Mouse (Mus musculus) testis, adult 2 months (tissue): ENCODE measurements around the gene Gm44596. TPM values are rescaled to one million over a fixed set of nuclear protein-coding genes. Genes with fewer than 3 reads are reported as not detected.

Experiments used
- H3K27ac ChIP-seq: fragments of 200-500 bp; 2 replicates; pipeline ENCODE4 v1.5.1; 2012; ENCODE audit warnings: low read depth, low read length; ENCODE audit not compliant: control insufficient read depth, insufficient read depth
- H3K27me3 ChIP-seq: fragments of 200-500 bp; 2 replicates; pipeline ENCODE4 v1.6.1; 2012; ENCODE audit warnings: mild to moderate bottlenecking, low read length, moderate library complexity; ENCODE audit not compliant: control insufficient read depth, insufficient read depth
- H3K36me3 ChIP-seq: fragments of 200-500 bp; 2 replicates; pipeline ENCODE4 v1.6.1; 2012; ENCODE audit warnings: mild to moderate bottlenecking, low read length; ENCODE audit not compliant: control insufficient read depth, insufficient read depth
- H3K4me1 ChIP-seq: fragments of 200-500 bp; 2 replicates; pipeline ENCODE4 v1.6.1; 2012; ENCODE audit warnings: low read length; ENCODE audit not compliant: control insufficient read depth, insufficient read depth
- H3K4me3 ChIP-seq: fragments of 200-500 bp; 2 replicates; pipeline ENCODE4 v1.5.1; 2012; ENCODE audit warnings: low read depth, mild to moderate bottlenecking, low read length, moderate library complexity, mixed read lengths; ENCODE audit not compliant: control insufficient read depth
- CTCF ChIP-seq: fragments of 200-500 bp; IDR thresholded peaks from 2 replicates; pipeline ENCODE4 v1.5.1; 2012; ENCODE audit warnings: low read depth, mild to moderate bottlenecking, inconsistent platforms, low read length, moderate library complexity; ENCODE audit not compliant: control insufficient read depth, insufficient read depth, insufficient replicate concordance
- POLR2A ChIP-seq: fragments of 200-500 bp; IDR thresholded peaks from 2 replicates; pipeline ENCODE4 v1.6.1; 2012; ENCODE audit warnings: low read depth, mild to moderate bottlenecking, inconsistent platforms, low read length, moderate library complexity; ENCODE audit not compliant: control insufficient read depth
- polyA plus RNA-seq: library from polyadenylated mRNA; depleted of rRNA; stranded (reverse); fragments of >200 nt; gene quantifications from 2 replicates; pipeline ENCODE4 v1.2.3, GENCODE M21; 2012

Gene Gm44596
- polyA plus RNA-seq, 1 experiment = not detected

DNA sequence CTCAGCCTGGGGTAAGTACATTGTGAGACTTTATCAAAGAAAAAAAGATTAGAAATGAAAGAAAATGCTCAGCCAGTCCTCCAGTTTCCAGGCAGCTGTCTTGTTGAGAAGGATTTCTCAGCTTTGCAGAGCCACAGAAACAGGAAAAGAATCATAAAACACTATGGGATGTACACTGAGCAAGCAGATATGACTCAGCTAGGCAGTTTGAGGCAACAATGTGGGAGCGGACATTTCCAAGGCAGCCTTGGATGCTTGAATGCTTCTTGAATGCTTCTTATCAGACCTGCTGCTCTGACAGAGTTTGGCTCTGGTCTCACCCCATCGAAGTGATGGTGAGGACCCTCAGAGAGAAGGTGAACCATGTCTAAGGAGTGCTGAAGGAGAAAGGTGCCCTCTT is 45.7 kb downstream of the Gm44596 start:
- Histone ChIP-seq H3K27me3 (no peaks in the 10 kb centered on the region), H3K4me1 (peaks cover 6% of the 10 kb centered on the region), H3K36me3 (no peaks in the 10 kb centered on the region), H3K4me3 (no peak overlapping the region), H3K27ac (peak overlapping the region; percentile 93)
- no peak for TF ChIP-seq CTCF
- TF ChIP-seq POLR2A = no peak

DNA sequence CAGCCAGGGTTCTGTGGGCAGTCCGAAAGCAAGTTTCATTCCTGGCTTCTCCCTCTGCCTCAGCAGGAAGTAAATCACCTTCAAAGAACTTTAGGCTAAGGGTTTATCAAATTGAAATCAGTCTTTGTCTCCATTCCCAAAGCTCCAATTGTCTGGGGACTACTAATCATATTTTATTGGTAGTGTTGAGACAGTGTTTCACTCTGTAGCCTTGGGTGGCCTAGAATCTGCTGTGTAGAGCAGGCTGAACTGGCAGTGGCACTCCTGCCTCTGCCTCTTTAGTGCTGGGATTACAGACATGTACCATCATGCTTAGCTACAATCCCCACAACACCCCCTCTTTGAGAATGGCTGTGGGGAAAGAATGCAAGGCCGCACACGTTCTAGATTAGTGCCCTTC is 46.2 kb downstream of the Gm44596 start:
- H3K4me1 ChIP-seq = peaks cover 6% of the 10 kb centered on the region
- no peaks in the 10 kb centered on the region for H3K27me3 ChIP-seq
- H3K27ac ChIP-seq = peak overlapping the region; percentile 93
- no peaks in the 10 kb centered on the region for H3K36me3 ChIP-seq
- H3K4me3 ChIP-seq = no peak overlapping the region
- no peak for TF ChIP-seq CTCF
- TF ChIP-seq POLR2A = no peak

DNA sequence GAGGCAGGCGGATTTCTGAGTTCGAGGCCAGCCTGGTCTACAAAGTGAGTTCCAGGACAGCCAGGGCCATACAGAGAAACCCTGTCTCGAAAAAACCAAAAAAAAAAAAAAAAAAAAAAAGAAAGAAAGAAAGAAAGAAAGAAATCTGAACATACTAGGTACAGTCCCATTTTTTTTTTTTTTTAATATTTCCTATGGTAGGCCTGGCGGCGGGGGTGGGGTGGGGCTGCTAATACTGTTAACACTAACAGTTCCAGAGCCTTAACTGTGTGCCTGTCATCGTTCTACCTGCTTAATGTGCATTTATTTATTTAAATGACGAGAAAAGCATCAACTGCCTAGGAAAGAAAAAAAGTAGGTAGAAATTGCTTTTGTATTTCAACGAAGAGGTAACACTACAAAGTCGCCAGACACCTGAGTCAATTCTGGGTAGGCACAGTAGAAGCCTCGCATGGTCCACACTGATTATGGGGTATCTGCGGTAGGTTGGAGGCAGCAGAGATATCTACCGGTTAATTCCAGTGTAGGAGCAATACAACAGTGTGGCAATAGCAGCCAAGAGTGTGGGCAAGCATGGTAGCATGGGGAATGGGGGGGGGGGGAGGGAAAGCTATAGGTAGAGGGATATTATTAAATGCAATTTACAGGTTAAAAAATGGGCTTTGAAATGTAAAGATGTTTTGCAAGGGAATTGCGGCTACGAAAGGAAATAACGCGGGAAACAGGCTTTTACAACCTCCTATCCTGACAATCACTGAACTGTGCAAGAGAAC is 48.4 kb downstream of the Gm44596 start:
- TF ChIP-seq POLR2A (no peak), CTCF (no peak)
- Histone ChIP-seq H3K36me3 (no peaks in the 10 kb centered on the region), H3K27me3 (no peaks in the 10 kb centered on the region), H3K4me1 (peaks cover 6% of the 10 kb centered on the region), H3K27ac (no peak overlapping the region; the same call in 1 of the 2 replicates), H3K4me3 (peak overlapping the region; percentile 92; the same call in 1 of the 2 replicates)

DNA sequence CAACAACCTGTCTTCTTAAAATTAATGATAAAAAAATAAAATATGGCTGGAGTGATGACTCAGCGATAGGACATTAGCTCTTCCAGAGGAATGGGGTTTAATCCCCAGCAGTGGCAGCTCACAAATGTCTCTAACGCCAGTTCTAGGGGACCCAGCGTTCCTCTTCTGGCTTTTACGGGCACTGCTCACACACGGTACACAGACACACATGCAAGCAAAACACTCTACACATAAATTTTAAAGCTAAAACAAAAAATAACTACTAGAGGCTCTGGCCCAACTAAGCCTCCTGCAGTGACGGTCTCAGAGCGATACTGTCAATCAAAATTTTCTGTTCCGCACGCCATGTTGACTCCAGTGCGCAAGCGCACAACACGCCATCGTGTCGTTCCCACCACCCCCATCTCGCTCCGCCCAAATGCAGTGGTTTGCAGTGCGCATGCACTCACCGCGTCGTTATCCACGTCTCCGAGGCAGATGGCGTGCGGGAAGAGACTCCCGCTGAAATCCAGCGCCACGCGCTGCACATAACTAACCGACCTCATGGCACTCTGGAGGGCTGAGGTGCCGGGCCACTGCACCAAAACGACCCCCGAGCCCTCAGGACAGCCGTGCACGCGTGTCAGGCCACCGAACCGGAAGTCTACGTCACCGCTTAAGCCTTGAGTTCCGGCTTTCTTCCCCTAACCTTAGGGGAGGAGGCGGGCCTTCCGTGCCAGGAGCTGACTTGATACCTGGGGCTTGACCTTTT is 49.1 kb downstream of the Gm44596 start, which contains the start of gene Itfg2:
Gene Itfg2 (minus strand): TSS at position 663 of the 751 bp plus-strand sequence.
- TF ChIP-seq POLR2A (peak; percentile 97), CTCF (no peak)
- Histone ChIP-seq H3K4me1 (peaks cover 6% of the 10 kb centered on the region), H3K27me3 (no peaks in the 10 kb centered on the region), H3K36me3 (no peaks in the 10 kb centered on the region), H3K4me3 (peak within 1 kb of the TSS; percentile 92), H3K27ac (peak within 1 kb of the TSS; percentile 97)

DNA sequence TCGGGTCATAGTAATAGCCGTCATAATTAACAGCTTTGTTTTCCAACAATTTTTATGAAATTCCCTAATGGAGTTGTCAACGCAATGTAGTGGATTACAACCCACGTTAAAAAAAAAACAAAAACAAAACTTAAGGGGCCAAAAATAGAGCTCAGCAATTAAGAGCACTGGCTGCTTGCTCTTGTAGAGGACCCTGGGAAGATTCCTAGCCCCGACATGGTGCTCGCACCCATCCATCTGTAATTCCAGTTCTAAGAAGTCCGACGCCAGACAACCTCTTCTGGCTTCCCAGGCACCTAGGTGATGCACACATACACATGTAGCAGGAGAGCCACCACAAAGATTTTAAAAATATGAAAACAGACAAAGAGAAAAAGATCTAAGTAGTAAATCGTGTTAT is 49.7 kb downstream of the Gm44596 start:
- Histone ChIP-seq H3K4me1 (peaks cover 6% of the 10 kb centered on the region), H3K4me3 (peak overlapping the region; percentile 92), H3K36me3 (no peaks in the 10 kb centered on the region), H3K27ac (peak overlapping the region; percentile 97), H3K27me3 (no peaks in the 10 kb centered on the region)
- TF ChIP-seq CTCF (no peak), POLR2A (no peak)

DNA sequence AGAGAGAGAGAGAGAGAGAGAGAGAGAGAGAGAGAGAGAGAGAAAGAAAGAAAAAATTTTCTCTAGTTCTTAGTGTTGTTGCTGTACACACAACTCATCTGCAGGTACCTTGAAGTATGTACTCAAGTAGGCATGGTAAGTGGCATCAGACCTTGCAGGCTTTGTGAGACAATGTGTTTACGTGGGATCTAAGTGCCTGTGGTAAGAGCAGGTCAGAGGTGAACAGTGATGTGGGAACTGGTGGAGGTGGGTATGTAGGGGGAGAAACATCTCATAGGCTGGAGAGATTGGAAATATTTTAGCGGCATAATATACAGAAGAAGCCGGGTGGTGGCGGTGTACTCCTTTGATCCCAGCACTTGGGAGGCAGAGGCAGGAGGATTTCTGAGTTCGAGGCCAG is 52.3 kb downstream of the Gm44596 start:
- H3K4me1 ChIP-seq = peaks cover 4% of the 10 kb centered on the region
- no peaks in the 10 kb centered on the region for H3K27me3 ChIP-seq
- H3K27ac ChIP-seq = no peak overlapping the region
- no peak overlapping the region for H3K4me3 ChIP-seq
- H3K36me3 ChIP-seq = no peaks in the 10 kb centered on the region; the same call in 1 of the 2 replicates
- TF ChIP-seq CTCF (no peak), POLR2A (no peak)

DNA sequence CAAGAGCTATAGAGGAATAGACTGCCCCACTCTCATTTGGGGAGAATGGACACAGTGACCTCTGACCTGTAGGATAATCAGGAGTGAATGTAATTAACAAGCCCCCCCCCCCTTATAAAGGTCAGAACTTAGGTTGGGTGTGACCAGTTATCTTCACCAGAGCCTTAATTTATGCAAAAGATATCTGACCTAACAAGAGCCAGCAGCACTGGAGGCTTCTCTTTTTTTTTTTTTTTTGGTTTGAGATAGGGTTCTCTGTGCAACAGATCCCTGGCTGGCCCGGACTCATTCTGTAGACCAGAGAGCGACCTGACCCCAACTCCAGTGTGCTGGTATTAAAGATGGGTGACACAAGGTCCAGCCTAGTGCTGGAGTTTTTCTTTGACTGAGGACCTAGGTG is 54.0 kb downstream of the Gm44596 start:
- TF ChIP-seq CTCF (no peak), POLR2A (no peak)
- Histone ChIP-seq H3K27ac (no peak overlapping the region), H3K27me3 (no peaks in the 10 kb centered on the region), H3K4me1 (peaks cover 2% of the 10 kb centered on the region), H3K4me3 (no peak overlapping the region), H3K36me3 (peaks cover 3% of the 10 kb centered on the region)
